Mouse (Mus musculus) thymus, adult 2 months (tissue): ENCODE measurements around the gene Olfr832. TPM values are rescaled to one million over a fixed set of nuclear protein-coding genes. Genes with fewer than 3 reads are reported as not detected.
"Not testable (repeated sequence)": the region's sequence is repeated elsewhere in the genome, so short reads cannot be mapped to it uniquely, and the experiment has no call there.

Source experiments
- DNase-seq: peaks from one replicate; pipeline ENCODE4 v3.0.0; 2021
- H3K27ac ChIP-seq: fragments of 200-500 bp; 2 replicates; pipeline ENCODE4 v1.5.1; 2012; ENCODE audit warnings: low read length, control low read depth; ENCODE audit not compliant: control insufficient read depth, insufficient read depth
- H3K27me3 ChIP-seq: fragments of 200-500 bp; 2 replicates; pipeline ENCODE4 v1.6.1; 2012; ENCODE audit warnings: mild to moderate bottlenecking, low read length, moderate library complexity, mixed read lengths; ENCODE audit not compliant: control insufficient read depth, insufficient read depth
- H3K36me3 ChIP-seq: fragments of 200-500 bp; 2 replicates; pipeline ENCODE4 v1.6.1; 2012; ENCODE audit warnings: mild to moderate bottlenecking, low read length, moderate library complexity; ENCODE audit not compliant: control insufficient read depth, insufficient read depth
- H3K4me1 ChIP-seq: fragments of 200-500 bp; replicated peaks from 2 replicates; pipeline ENCODE4 v1.6.1; 2012; ENCODE audit warnings: low read length; ENCODE audit not compliant: control insufficient read depth, insufficient read depth
- H3K4me3 ChIP-seq: fragments of 200-500 bp; 2 replicates; pipeline ENCODE4 v1.5.1; 2012; ENCODE audit warnings: mild to moderate bottlenecking, low read length, control low read depth, moderate library complexity; ENCODE audit not compliant: control insufficient read depth, insufficient read depth
- CTCF ChIP-seq: fragments of 200-500 bp; IDR thresholded peaks from 2 replicates; pipeline ENCODE4 v1.5.1; 2012; ENCODE audit warnings: mild to moderate bottlenecking, control low read depth, low read length, moderate library complexity, borderline replicate concordance; ENCODE audit not compliant: control insufficient read depth, poor library complexity, insufficient read depth; ENCODE audit errors: extremely low read depth
- POLR2A ChIP-seq: fragments of 200-500 bp; IDR thresholded peaks from 2 replicates; pipeline ENCODE4 v1.6.1; 2012; ENCODE audit warnings: mild to moderate bottlenecking, low read length, control low read depth, moderate library complexity; ENCODE audit not compliant: control insufficient read depth, poor library complexity, insufficient read depth; ENCODE audit errors: extremely low read depth
- WGBS: fragments of 180-500 bp; shearing (Covaris S2); methylation state at CpG from one replicate; pipeline ENCODE4 v1.1.7; 2018; 5-methylcytosine and 5-hydroxymethylcytosine counted together
- polyA plus RNA-seq: library from polyadenylated mRNA; depleted of rRNA; stranded (reverse); fragments of >200 nt; gene quantifications from 2 replicates; pipeline ENCODE4 v1.2.3, GENCODE M21; 2012; rRNA removed

Gene Olfr832
- not detected in 2 replicates for polyA plus RNA-seq

- not testable (repeated sequence) for H3K27ac ChIP-seq, H3K27me3 ChIP-seq, H3K36me3 ChIP-seq, H3K4me1 ChIP-seq, DNase-seq, H3K4me3 ChIP-seq
- WGBS, result 78% methylated on average over 2 of the region's 2 CpGs
Observed at GRCm38 (mm10) chr9:18936822-18937221, at the start of gene Olfr832. Gene Olfr832, plus strand, starts transcription at chr9:18937122.

- DNase-seq, H3K4me1 ChIP-seq, H3K27me3 ChIP-seq, H3K36me3 ChIP-seq, H3K27ac ChIP-seq, H3K4me3 ChIP-seq: not testable (repeated sequence)
- WGBS, result 89% methylated on average over 2 of the region's 2 CpGs
Observed at GRCm38 (mm10) chr9:18907699-18908098, 29.2 kb upstream of the Olfr832 start.

- H3K27ac ChIP-seq, DNase-seq, H3K4me3 ChIP-seq, H3K27me3 ChIP-seq, H3K4me1 ChIP-seq, H3K36me3 ChIP-seq: not testable (repeated sequence)
- WGBS, result 89% methylated on average over 16 of the region's 16 CpGs
Observed at GRCm38 (mm10) chr9:18927921-18928320, 9.0 kb upstream of the Olfr832 start.

- Histone ChIP-seq H3K4me3 (no peak overlapping the region), H3K27ac (no peak overlapping the region), H3K36me3 (no peaks in the 10 kb centered on the region), H3K27me3 (no peaks in the 10 kb centered on the region), H3K4me1 (no peaks in the 10 kb centered on the region)
- TF ChIP-seq CTCF (no peak), POLR2A (no peak)
- DNase-seq, result no peak
Observed at GRCm38 (mm10) chr9:18962021-18962420, 25.1 kb downstream of the Olfr832 start.

- TF ChIP-seq CTCF, result no peak
- no peak for TF ChIP-seq POLR2A
- H3K4me3 ChIP-seq, result no peak within 1 kb of the TSS
- H3K27ac ChIP-seq, result no peak within 1 kb of the TSS
- no peaks in the 10 kb centered on the region for H3K36me3 ChIP-seq
- H3K4me1 ChIP-seq, result no peaks in the 10 kb centered on the region
- H3K27me3 ChIP-seq, result no peaks in the 10 kb centered on the region
- WGBS, result 86% methylated on average over 3 of the region's 3 CpGs
- DNase-seq, result no peak
Observed at GRCm38 (mm10) chr9:18987690-18988089, 50.8 kb downstream of the Olfr832 start, which contains the start of gene Olfr834. Gene Olfr834, plus strand, starts transcription at chr9:18987990.

Other genes with a start within 250 kb of the Olfr832 start
- gene Olfr24, start 173.1 kb upstream of the Olfr832 start, polyA plus RNA-seq, result not detected in 2 replicates
- gene Olfr828, start 117.6 kb upstream of the Olfr832 start, polyA plus RNA-seq, result not detected in 2 replicates
- gene Olfr829, start 82.2 kb upstream of the Olfr832 start, polyA plus RNA-seq, result not detected in 2 replicates
- gene Olfr830, start 62.4 kb upstream of the Olfr832 start, polyA plus RNA-seq, result not detected in 2 replicates
- not detected in 2 replicates for gene Olfr834, start 50.9 kb downstream of the Olfr832 start, polyA plus RNA-seq
- not detected in 2 replicates for gene Olfr835, start 95.6 kb downstream of the Olfr832 start, polyA plus RNA-seq
- gene Olfr836, start 183.3 kb downstream of the Olfr832 start, polyA plus RNA-seq, result not detected in 2 replicates
- gene Olfr837, start 199.2 kb downstream of the Olfr832 start, polyA plus RNA-seq, result not detected in 2 replicates
- not detected in 2 replicates for gene Olfr839-ps1, start 240.2 kb downstream of the Olfr832 start, polyA plus RNA-seq